Mouse (Mus musculus) heart, postnatal 4 days (tissue): ENCODE data around the gene Ggcx. TPM values are rescaled to one million over a fixed set of nuclear protein-coding genes. Genes with fewer than 3 reads are reported as not detected.
A peak's percentile ranks its signal among the peaks of the same experiment; 100 is the strongest.

ENCODE experiments used
- DNase-seq: peaks from one replicate; pipeline ENCODE4 v3.0.0; 2021
- total RNA-seq, 2 experiments: library from RNA; stranded (reverse); gene quantifications; 2 replicates each; pipeline ENCODE4 v1.2.3; 2021

Ggcx gene
- total RNA-seq, 2 experiments from 2014 or later: 26.8 to 28.2 TPM

- no peak for DNase-seq
Observed at GRCm38 (mm10) chr6:72388266-72388665, 25.8 kb upstream of the Ggcx start.

GRCm38 (mm10) chr6:72388791-72389329 is 25.2 kb upstream of the Ggcx start:
- DNase-seq: no peak

- no peak for DNase-seq
Observed at GRCm38 (mm10) chr6:72389471-72389940, 24.6 kb upstream of the Ggcx start.

- peak; percentile 89 for DNase-seq
Observed at GRCm38 (mm10) chr6:72389941-72390771, 24.0 kb upstream of the Ggcx start, which contains the start of gene Vamp8. Gene Vamp8, minus strand, starts transcription at chr6:72390703.

GRCm38 (mm10) chr6:72390795-72391521 is 23.1 kb upstream of the Ggcx start:
- peak; percentile 72 for DNase-seq

GRCm38 (mm10) chr6:72392341-72392740 is 21.8 kb upstream of the Ggcx start:
- DNase-seq: no peak

GRCm38 (mm10) chr6:72396837-72397251 is 17.3 kb upstream of the Ggcx start:
- no peak for DNase-seq

GRCm38 (mm10) chr6:72399967-72400366 is 14.1 kb upstream of the Ggcx start:
- no peak for DNase-seq

- peak; percentile 82 for DNase-seq
Observed at GRCm38 (mm10) chr6:72401875-72402274, 12.2 kb upstream of the Ggcx start.

- no peak for DNase-seq
Observed at GRCm38 (mm10) chr6:72405356-72405755, 8.8 kb upstream of the Ggcx start.

GRCm38 (mm10) chr6:72407119-72407518 is 7.0 kb upstream of the Ggcx start:
- peak; percentile 90 for DNase-seq

- peak; percentile 74 for DNase-seq
Observed at GRCm38 (mm10) chr6:72409567-72409966, 4.5 kb upstream of the Ggcx start.

- no peak for DNase-seq
Observed at GRCm38 (mm10) chr6:72410003-72410402, 4.1 kb upstream of the Ggcx start.

- no peak for DNase-seq
Observed at GRCm38 (mm10) chr6:72410518-72410917, 3.6 kb upstream of the Ggcx start.

- no peak for DNase-seq
Observed at GRCm38 (mm10) chr6:72415181-72415580, 1.1 kb downstream of the Ggcx start.

- no peak for DNase-seq
Observed at GRCm38 (mm10) chr6:72415964-72416772, 2.1 kb downstream of the Ggcx start.

- DNase-seq: no peak
Observed at GRCm38 (mm10) chr6:72418279-72418678, 4.2 kb downstream of the Ggcx start.

GRCm38 (mm10) chr6:72419806-72420205 is 5.7 kb downstream of the Ggcx start:
- no peak for DNase-seq

- DNase-seq: no peak
Observed at GRCm38 (mm10) chr6:72420901-72421300, 6.8 kb downstream of the Ggcx start.

- DNase-seq: no peak
Observed at GRCm38 (mm10) chr6:72425646-72426045, 11.5 kb downstream of the Ggcx start.

GRCm38 (mm10) chr6:72428036-72428435 is 13.9 kb downstream of the Ggcx start:
- DNase-seq: peak; percentile 83
